Mouse (Mus musculus): ENCODE measurements around the gene Dhh. TPM values are rescaled to one million over a fixed set of nuclear protein-coding genes. Genes with fewer than 3 reads are reported as not detected.

Gene Dhh
- polyA plus RNA-seq, 1 experiment from 2014 or later: not detected

DNA sequence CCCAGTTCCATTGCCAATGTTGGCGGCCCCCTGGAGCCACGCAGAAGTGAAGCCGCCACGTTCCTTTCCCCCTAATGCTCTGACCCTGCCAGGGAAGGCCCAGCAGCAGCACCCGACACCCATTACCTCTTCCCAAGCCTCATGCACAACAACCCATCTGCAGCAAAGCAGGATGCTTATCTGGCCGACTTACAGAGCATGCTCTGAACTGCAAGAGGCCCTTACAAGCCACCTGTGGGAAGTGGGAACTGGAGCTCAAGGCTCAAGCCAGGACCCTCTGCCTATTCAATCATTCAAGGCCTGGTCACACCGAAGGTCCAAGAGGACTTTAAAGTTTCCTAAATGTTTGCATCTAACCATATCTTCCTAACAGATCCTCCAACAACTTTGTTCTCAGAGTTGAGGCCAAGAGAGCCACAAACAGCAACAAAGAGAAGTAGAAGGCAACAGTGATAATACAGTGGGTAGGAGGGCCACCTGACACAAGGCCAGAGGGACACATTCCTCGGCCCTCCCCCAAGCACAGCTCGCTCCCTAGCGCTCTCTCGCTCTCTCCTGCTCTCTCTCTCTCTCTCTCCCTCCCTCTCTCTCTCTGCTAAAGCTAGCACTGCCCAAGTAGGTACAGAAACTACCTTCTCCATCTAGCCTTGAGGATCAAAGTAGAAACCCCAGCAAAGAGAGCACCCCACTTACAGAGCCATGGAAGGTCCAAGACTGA, 29.8 kb downstream of the Dhh start:
- TF ChIP-seq CTCF (IDR thresholded peaks at IDR 0.05): no peak
- no peak for DNase-seq (ENCODE audit: low read depth, low spot score)
- in situ Hi-C loops (cut with MboI; ENCODE audit: low pct_unique_long_range_greater_than_20kb): no loop called here
- H3K27me3 ChIP-seq: no peaks in the 10 kb centered on the region
- ChIA-PET CTCF (interaction anchor here (1.0 to 1.2 kb wide), 2 partner anchors 24 to 124 kb away, joined by 3 read pairs; no protein-coding TSS in a partner anchor), POLR2A (interaction anchor here (0.6 to 0.7 kb wide), 2 partner anchors 11 to 23 kb away, joined by 3 to 5 read pairs; no protein-coding TSS in a partner anchor)
- no peak for ATAC-seq

DNA sequence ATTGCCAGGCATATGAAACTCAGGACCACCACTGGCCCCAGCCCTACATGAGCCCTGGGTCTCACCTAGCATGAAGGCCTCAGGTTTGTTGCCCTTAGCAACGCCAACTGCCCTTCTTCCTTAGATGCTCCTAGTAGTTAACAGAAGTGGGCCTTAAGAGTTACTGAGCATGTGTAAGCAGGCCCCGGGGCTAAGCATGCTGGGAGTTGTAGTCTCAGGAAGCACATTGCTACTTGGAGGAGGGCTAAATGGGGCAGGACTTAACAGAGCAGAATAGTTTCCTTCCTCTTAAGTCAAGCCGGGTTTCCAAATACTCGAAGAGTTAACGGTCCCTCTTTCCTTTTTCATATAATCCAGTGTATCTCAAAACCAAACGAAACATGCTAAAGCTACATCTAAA, 31.0 kb downstream of the Dhh start:
- DNase-seq (ENCODE audit: low read depth, low spot score) (no peak), ATAC-seq (no peak)
- H3K27me3 ChIP-seq: no peaks in the 10 kb centered on the region
- in situ Hi-C loops (cut with MboI; ENCODE audit: low pct_unique_long_range_greater_than_20kb): no loop called here
- TF ChIP-seq CTCF (IDR thresholded peaks at IDR 0.05): no peak
- ChIA-PET POLR2A (no interaction called here), CTCF (interaction anchor here (1.0 kb wide), 1 partner anchor 125 kb away, joined by 3 read pairs; no protein-coding TSS in a partner anchor)

DNA sequence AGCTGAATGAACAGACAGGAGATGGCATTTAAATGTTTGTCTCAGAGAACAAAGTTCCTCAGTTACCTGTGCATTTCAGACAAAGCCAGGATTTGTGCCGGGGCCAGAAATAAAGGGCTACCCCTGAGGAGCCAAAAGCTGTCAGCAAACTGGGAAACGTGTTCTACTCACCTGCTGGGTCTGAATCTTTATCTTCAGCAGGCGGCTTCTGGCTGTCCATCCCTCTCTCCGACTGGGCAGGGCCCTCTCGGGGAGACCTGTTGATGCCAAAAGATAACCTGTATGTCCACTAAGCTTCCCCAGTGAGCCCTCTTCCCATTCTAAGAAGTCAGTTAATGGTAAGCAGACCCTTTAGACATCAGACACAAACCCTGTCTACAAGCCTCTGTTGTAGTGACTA, 31.8 kb downstream of the Dhh start:
- POLR2A ChIA-PET: interaction anchor here (1.0 to 1.6 kb wide), 2 partner anchors 15 to 18 kb away, joined by 4 to 5 read pairs; no protein-coding TSS in a partner anchor
- no peak for DNase-seq (ENCODE audit: low read depth, low spot score)
- no peak for TF ChIP-seq CTCF (IDR thresholded peaks at IDR 0.05)
- no peaks in the 10 kb centered on the region for H3K27me3 ChIP-seq
- CTCF ChIA-PET: no interaction called here
- in situ Hi-C loops (cut with MboI; ENCODE audit: low pct_unique_long_range_greater_than_20kb): no loop called here
- ATAC-seq: no peak

DNA sequence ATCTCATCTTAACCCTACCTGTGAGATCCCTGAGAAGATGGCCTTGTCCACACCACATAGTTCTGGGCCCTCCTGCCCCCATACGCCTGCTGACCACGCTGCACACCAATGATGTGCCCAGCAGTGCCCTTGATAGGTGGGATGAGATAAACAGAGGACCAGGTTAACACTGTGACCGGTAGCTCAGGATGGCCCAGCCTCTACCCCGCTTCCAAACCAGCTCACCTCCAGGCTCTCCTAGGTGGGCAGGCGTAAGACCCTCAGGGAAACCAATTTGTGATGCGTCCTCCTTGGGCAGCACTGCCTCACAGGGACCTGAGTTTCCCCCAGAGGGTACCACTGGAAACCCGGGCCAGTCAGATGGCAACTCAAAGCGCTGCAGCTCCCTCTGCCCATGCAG, 32.6 kb downstream of the Dhh start:
- POLR2A ChIA-PET: interaction anchor here (1.0 to 1.6 kb wide), 2 partner anchors 14 to 17 kb away, joined by 4 to 5 read pairs; no protein-coding TSS in a partner anchor
- H3K27me3 ChIP-seq: no peaks in the 10 kb centered on the region
- TF ChIP-seq CTCF (IDR thresholded peaks at IDR 0.05): no peak
- in situ Hi-C loops (cut with MboI; ENCODE audit: low pct_unique_long_range_greater_than_20kb): no loop called here
- CTCF ChIA-PET: interaction anchor here (1.3 kb wide), 1 partner anchor 16 kb away, joined by 3 read pairs; no protein-coding TSS in a partner anchor
- ATAC-seq: no peak
- DNase-seq (ENCODE audit: low read depth, low spot score): no peak

DNA sequence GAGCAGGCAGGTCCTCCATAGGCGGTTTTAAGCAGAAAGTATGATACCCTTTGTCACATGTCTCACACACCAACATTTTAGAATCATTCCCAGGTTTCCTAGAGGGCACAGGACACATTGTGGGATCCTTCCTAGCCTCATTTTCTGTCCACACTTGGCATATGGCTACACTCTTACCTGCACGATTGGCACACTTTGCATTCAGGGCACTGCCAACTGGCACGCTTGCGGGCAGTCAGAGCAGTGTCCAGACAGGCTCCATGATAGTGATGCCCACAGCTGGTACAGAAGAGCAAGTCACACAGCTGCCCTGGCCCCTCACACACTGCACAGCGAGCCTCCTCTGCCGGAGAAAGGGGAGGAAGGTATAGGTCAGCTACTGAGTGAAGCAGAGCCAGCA, 33.4 kb downstream of the Dhh start:
- TF ChIP-seq CTCF (IDR thresholded peaks at IDR 0.05): no peak
- in situ Hi-C loops (cut with MboI; ENCODE audit: low pct_unique_long_range_greater_than_20kb): no loop called here
- no peak for DNase-seq (ENCODE audit: low read depth, low spot score)
- POLR2A ChIA-PET: interaction anchor here (1.6 kb wide), 1 partner anchor 16 kb away, joined by 5 read pairs; no protein-coding TSS in a partner anchor
- CTCF ChIA-PET: interaction anchor here (1.3 kb wide), 1 partner anchor 15 kb away, joined by 3 read pairs; no protein-coding TSS in a partner anchor
- no peaks in the 10 kb centered on the region for H3K27me3 ChIP-seq
- no peak for ATAC-seq

DNA sequence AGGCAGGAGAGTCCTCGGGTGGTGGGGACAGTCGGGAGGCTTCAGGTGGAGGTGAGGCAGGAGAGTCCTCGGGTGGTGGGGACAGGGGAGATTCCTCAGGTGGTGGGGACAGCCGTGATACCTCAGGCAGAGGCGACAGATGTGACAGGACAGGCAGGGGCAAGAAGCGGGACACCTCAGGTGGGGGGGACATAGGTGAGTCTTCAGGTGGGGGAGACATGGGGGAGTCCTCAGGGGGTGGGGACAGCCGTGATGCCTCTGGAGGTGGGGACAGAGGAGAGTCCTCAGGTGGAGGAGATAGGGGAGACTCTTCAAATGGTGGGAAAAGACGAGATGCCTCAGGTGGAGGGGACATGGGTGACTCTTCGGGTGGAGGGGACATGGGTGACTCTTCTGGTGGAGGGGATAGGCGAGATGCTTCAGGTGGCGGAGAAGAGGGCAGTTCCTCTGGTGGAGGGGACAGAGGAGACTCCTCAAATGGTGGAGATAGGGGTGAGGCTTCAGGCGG, 34.8 kb downstream of the Dhh start:
- H3K27me3 ChIP-seq: no peaks in the 10 kb centered on the region
- TF ChIP-seq CTCF (IDR thresholded peaks at IDR 0.05): no peak
- POLR2A ChIA-PET: no interaction called here
- ATAC-seq (no peak), DNase-seq (ENCODE audit: low read depth, low spot score) (no peak)
- CTCF ChIA-PET: no interaction called here
- in situ Hi-C loops (cut with MboI; ENCODE audit: low pct_unique_long_range_greater_than_20kb): no loop called here

DNA sequence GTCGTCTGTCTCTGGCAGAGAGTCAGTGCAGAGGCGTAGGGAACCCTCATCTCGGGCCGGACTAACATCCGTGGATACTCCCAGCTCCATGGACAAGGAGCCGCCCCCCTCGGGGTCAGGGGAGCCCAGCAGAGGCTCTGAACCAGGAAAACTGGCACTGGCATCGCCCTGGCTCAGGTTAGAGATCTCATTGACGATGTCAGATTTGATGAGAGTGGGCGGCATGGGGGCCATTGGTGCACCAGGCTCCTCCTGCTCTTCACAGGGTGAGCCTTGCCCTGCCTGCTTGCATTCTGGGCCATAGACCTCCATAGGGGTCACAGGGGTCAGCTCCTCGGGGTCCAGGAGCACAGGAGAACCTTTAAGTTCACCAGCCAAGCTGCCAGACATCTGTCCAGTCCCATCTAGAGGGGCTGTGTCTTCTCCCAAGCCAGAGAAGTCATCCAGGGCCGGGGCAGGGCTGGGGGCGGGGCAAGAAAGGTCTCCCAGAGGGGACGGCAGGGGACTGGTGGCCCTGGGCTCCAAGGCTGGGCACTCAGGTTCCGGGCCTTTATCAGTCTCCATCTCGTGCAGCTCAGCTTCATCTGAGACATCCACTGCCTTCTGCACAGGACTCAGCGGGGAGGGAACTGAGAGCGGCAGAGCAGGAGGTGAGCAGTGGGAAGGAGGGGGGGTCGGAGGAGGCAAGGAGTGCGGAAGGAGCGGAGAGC, 36.5 kb downstream of the Dhh start:
- POLR2A ChIA-PET: no interaction called here
- no peaks in the 10 kb centered on the region for H3K27me3 ChIP-seq
- no peak for TF ChIP-seq CTCF (IDR thresholded peaks at IDR 0.05)
- ATAC-seq (no peak), DNase-seq (ENCODE audit: low read depth, low spot score) (no peak)
- CTCF ChIA-PET: interaction anchor here (1.4 kb wide), 1 partner anchor 13 kb away, joined by 4 read pairs; no protein-coding TSS in a partner anchor
- in situ Hi-C loops (cut with MboI; ENCODE audit: low pct_unique_long_range_greater_than_20kb): no loop called here

DNA sequence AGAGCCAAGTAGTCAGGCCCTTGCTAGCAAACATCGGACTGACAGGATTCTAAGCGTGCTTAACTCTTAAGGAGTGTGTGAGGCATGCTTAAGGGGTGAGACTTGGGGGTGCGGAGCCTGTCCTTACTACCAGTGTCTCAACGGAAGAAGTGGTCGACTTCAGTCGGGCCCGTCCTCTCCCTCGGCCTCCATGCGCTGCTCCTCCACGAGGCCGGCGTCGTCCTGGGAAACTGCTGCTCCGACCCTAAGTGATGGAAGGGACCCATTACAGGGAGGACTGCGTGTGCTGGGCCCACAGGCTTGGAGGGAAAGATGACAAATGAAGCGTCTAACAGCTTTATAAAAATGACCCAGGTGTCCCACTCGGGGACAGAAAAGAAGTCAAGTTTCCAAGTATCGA, 37.4 kb downstream of the Dhh start:
- in situ Hi-C loops (cut with MboI; ENCODE audit: low pct_unique_long_range_greater_than_20kb): no loop called here
- no peak for TF ChIP-seq CTCF (IDR thresholded peaks at IDR 0.05)
- ChIA-PET POLR2A (no interaction called here), CTCF (no interaction called here)
- ATAC-seq (no peak), DNase-seq (ENCODE audit: low read depth, low spot score) (no peak)
- H3K27me3 ChIP-seq: no peaks in the 10 kb centered on the region

DNA sequence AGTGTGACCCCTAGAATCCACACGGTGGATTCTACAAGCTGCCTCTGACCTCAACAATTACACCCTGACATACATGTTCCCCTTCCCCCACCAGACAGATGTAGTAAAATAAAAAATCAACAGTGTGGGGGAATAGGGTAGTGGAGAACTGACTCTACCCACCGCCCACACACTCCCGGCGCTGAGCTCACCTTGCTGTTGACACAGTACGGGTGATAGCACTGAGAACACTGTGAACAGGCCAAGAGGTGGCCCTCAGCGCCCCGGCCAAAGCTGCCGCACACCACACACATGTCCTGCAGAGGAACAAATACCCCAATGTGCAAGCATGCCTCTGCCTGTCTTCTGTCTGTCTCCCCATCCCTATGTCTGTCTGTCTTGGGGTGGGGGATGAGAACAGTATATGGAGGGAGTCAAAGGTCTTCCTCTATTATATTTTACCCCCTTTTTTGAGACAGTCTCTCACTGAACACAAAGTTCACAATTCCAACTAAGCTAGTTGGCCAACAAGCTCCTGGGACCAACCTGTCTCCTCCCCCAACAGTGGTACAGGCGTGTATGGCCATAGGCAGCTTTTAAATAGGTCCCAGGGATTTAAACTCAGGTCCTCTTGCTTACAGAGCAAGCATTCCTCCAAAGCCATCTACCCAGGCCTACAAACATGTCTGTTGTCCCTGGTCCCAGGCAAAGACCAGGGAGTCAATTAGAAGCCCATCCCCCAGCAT, 38.9 kb downstream of the Dhh start:
- POLR2A ChIA-PET: no interaction called here
- CTCF ChIA-PET: interaction anchor here (1.0 to 1.2 kb wide), 2 partner anchors 14 to 37 kb away, joined by 3 to 4 read pairs; no protein-coding TSS in a partner anchor
- DNase-seq (ENCODE audit: low read depth, low spot score) (no peak), ATAC-seq (no peak)
- in situ Hi-C loops (cut with MboI; ENCODE audit: low pct_unique_long_range_greater_than_20kb): no loop called here
- no peaks in the 10 kb centered on the region for H3K27me3 ChIP-seq
- no peak for TF ChIP-seq CTCF (IDR thresholded peaks at IDR 0.05)

DNA sequence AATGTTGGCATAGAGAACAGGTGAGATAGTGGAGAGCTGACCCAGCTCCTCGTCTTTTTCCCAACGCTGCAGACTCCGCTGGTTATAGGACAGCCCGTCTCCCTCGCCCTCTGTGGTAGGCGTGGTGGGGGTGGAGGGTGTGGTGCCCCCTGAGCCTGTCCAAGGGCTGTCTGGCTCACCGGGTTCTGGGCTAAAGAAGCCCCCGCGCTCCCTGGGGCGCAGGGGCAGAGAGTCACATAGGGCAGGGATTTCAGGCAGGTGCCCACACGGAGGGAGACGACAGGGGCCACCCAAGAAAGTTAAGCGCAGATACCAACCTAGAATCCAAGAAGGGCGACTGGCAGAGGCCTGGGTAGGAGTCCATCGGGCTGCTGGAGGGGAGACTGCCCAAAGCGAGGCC, 44.1 kb downstream of the Dhh start:
- CTCF ChIA-PET: interaction anchor here (1.0 kb wide), 1 partner anchor 12 kb away, joined by 4 read pairs; no protein-coding TSS in a partner anchor

More for the DNA sequence above, 44.1 kb downstream of the Dhh start:
- DNase-seq (ENCODE audit: low read depth, low spot score) (no peak), ATAC-seq (no peak)
- in situ Hi-C loops (cut with MboI; ENCODE audit: low pct_unique_long_range_greater_than_20kb): no loop called here
- H3K27me3 ChIP-seq: no peaks in the 10 kb centered on the region
- TF ChIP-seq CTCF (IDR thresholded peaks at IDR 0.05): no peak
- POLR2A ChIA-PET: interaction anchor here (1.3 kb wide), 1 partner anchor 22 kb away, joined by 4 read pairs; no protein-coding TSS in a partner anchor
